In the genomic region with DNA sequence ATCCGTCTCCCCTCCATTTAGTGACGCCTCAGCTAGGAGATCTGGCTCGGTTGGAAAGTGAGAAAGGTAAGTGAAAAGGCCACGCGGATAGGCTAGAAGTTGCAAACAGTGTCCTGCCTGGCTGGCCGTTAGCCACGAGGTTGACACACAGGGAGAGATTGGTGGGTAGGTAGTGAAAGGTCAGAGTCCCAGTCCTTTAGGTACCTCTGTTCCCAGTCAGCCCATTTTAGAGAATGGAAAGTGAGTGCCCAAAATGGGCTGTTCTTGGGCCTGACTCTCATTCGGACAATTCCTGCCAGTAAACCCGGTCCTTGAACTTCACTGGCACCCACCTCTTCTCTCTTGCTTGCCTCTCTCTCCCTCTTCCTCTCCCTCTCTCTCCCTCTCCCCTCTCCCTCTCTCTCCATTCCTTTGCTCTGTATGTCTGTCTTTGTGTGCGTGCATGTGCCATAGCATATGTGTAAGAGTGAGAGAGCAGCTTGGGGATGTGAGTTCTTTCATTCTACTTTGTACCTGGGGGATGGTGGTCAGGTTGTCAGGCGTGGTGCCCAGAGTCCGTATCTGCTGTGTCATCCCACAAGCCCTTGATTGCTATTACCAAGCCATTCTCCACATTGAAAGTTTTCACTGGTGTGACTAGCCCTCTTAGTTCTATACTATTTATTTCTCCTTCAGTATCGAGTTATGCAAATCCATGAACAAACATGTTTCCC, we compare ENCODE assay signal across 8 mouse cellular contexts. TPM values are rescaled to one million over a fixed set of nuclear protein-coding genes. Genes with fewer than 3 reads are reported as not detected.
DNase-seq lines count a peak whose midpoint lies in the region; ATAC-seq and TF ChIP-seq lines count a peak whose summit lies in the region.

A gene (minus strand): TSS at position 4 of the 713 bp plus-strand sequence.

- H3K9ac ChIP-seq in forebrain, embryonic 16.5 days (replicated peaks; ENCODE audit: low read depth, low read length): peak within 1 kb of the TSS; percentile 71
- peak within 1 kb of the TSS; percentile 88 for H3K9ac ChIP-seq in hindbrain, embryonic 14.5 days
- peak within 1 kb of the TSS; percentile 99 for H3K9ac ChIP-seq in liver, embryonic 14.5 days (replicated peaks)
- peak within 1 kb of the TSS; percentile 95 for H3K9ac ChIP-seq in stomach, postnatal 0 days (ENCODE audit: low read length)

- H3K4me2 ChIP-seq in forebrain, embryonic 16.5 days (ENCODE audit: low read length): peak within 1 kb of the TSS; percentile 81
- H3K4me2 ChIP-seq in hindbrain, embryonic 14.5 days (replicated peaks): peak within 1 kb of the TSS; percentile 75
- peak within 1 kb of the TSS; percentile 94 for H3K4me2 ChIP-seq in liver, embryonic 14.5 days (ENCODE audit: low read depth)
- H3K4me2 ChIP-seq in stomach, postnatal 0 days (replicated peaks; ENCODE audit: low read depth): peak within 1 kb of the TSS; percentile 71

- no peaks in the 10 kb centered on the region for H3K27me3 ChIP-seq in forebrain, embryonic 16.5 days (replicated peaks; ENCODE audit: control insufficient read depth, insufficient read depth, low read length)
- no peaks in the 10 kb centered on the region for H3K27me3 ChIP-seq in hindbrain, embryonic 14.5 days (ENCODE audit: control insufficient read depth, insufficient read depth, low read length)
- H3K27me3 ChIP-seq in liver, embryonic 14.5 days (ENCODE audit: control insufficient read depth, insufficient read depth, low read length): no peaks in the 10 kb centered on the region
- no peaks in the 10 kb centered on the region for H3K27me3 ChIP-seq in stomach, postnatal 0 days (ENCODE audit: control insufficient read depth, insufficient read depth, low read length)

- 0 out of 2 replicates have a peak, but pooled peaks have one; percentile 7 for ATAC-seq in forebrain, embryonic 16.5 days
- peak; percentile 53 for ATAC-seq in hindbrain, embryonic 14.5 days (ENCODE audit: low FRiP score)
- peak; percentile 51 for ATAC-seq in liver, embryonic 14.5 days (ENCODE audit: insufficient read depth)
- peak; percentile 3; the same call in 1 of the 2 replicates for ATAC-seq in stomach, postnatal 0 days (ENCODE audit: low FRiP score, low TSS enrichment)

- 24% methylated on average over 13 of the region's 13 CpGs for WGBS in forebrain, embryonic 16.5 days
- WGBS in hindbrain, embryonic 14.5 days: 23% methylated on average over 13 of the region's 13 CpGs
- WGBS in liver, embryonic 14.5 days (ENCODE audit: insufficient replicate concordance): 6% methylated on average over 13 of the region's 13 CpGs
- WGBS in stomach, postnatal 0 days: 16% methylated on average over 13 of the region's 13 CpGs

- DNase-seq in layer of hippocampus, adult 2 months (ENCODE audit: low spot score in 2 of 2): no peak
- DNase-seq in layer of hippocampus, adult 9-10 months (ENCODE audit: low spot score): no peak
- DNase-seq in adrenal gland, adult 2 months: no peak
- DNase-seq in hindbrain, embryonic 14.5 days (ENCODE audit: low spot score): no peak
- DNase-seq in liver, embryonic 14.5 days (ENCODE audit: low read depth in 3 of 3, low spot score in 3 of 3): peak in 1 of 3 experiments; percentile 52
- DNase-seq in stomach, postnatal 0 days (ENCODE audit: low spot score): no peak
- DNase-seq in B cell, adult 2 months: no peak

- H3K27ac ChIP-seq in layer of hippocampus, adult 2 months: peak within 1 kb of the TSS; percentile 94
- peak within 1 kb of the TSS; percentile 55 for H3K27ac ChIP-seq in forebrain, embryonic 16.5 days (ENCODE audit: low read length)
- H3K27ac ChIP-seq in hindbrain, embryonic 14.5 days: peak within 1 kb of the TSS; percentile 75
- H3K27ac ChIP-seq in liver, embryonic 14.5 days: peak within 1 kb of the TSS; percentile 80
- H3K27ac ChIP-seq in stomach, postnatal 0 days (replicated peaks): peak within 1 kb of the TSS; percentile 94

- H3K36me3 ChIP-seq in forebrain, embryonic 16.5 days (ENCODE audit: control insufficient read depth, insufficient read depth): peaks cover 3% of the 10 kb centered on the region; the same call in 1 of the 2 replicates
- H3K36me3 ChIP-seq in hindbrain, embryonic 14.5 days (replicated peaks; ENCODE audit: control insufficient read depth, insufficient read depth): peaks cover 14% of the 10 kb centered on the region
- peaks cover 12% of the 10 kb centered on the region for H3K36me3 ChIP-seq in liver, embryonic 14.5 days (replicated peaks; ENCODE audit: control insufficient read depth, insufficient read depth, low read depth)
- peaks cover 11% of the 10 kb centered on the region for H3K36me3 ChIP-seq in stomach, postnatal 0 days (ENCODE audit: control insufficient read depth, insufficient read depth, low read length)

- no peaks in the 10 kb centered on the region for H3K9me3 ChIP-seq in forebrain, embryonic 16.5 days (ENCODE audit: control insufficient read depth, low read length)
- H3K9me3 ChIP-seq in hindbrain, embryonic 14.5 days (ENCODE audit: control insufficient read depth, low read length): no peaks in the 10 kb centered on the region
- no peaks in the 10 kb centered on the region for H3K9me3 ChIP-seq in liver, embryonic 14.5 days (ENCODE audit: control insufficient read depth, low read length)
- H3K9me3 ChIP-seq in stomach, postnatal 0 days (ENCODE audit: control insufficient read depth, low read length): no peaks in the 10 kb centered on the region

- peaks cover 28% of the 10 kb centered on the region for H3K4me1 ChIP-seq in forebrain, embryonic 16.5 days (replicated peaks; ENCODE audit: control insufficient read depth, insufficient read depth, low read length)
- H3K4me1 ChIP-seq in hindbrain, embryonic 14.5 days (replicated peaks; ENCODE audit: control insufficient read depth, insufficient read depth, low read length): peaks cover 28% of the 10 kb centered on the region
- H3K4me1 ChIP-seq in liver, embryonic 14.5 days (replicated peaks; ENCODE audit: control insufficient read depth in 2 of 2, insufficient read depth in 2 of 2, low read length in 1 of 2): peaks cover 20 to 29% of the 10 kb centered on the region in 2 experiments
- peaks cover 6% of the 10 kb centered on the region for H3K4me1 ChIP-seq in stomach, postnatal 0 days (replicated peaks; ENCODE audit: control insufficient read depth, insufficient read depth)

- TF ChIP-seq EP300 in liver, embryonic 14.5 days (IDR thresholded peaks at IDR 0.05; ENCODE audit: low read depth): no peak
- no peak for TF ChIP-seq EP300 in stomach, postnatal 0 days (optimal IDR thresholded peaks at IDR 0.05)

- H3K4me3 ChIP-seq in layer of hippocampus, adult 2 months: peak within 1 kb of the TSS; percentile 97
- H3K4me3 ChIP-seq in forebrain, embryonic 16.5 days (replicated peaks; ENCODE audit: low read length): peak within 1 kb of the TSS; percentile 62
- H3K4me3 ChIP-seq in hindbrain, embryonic 14.5 days (replicated peaks; ENCODE audit: low read length): peak within 1 kb of the TSS; percentile 83
- peak within 1 kb of the TSS; percentile 97 to 99 for H3K4me3 ChIP-seq in liver, embryonic 14.5 days (ENCODE audit: insufficient read depth in 1 of 2, low read depth in 2 of 2, low read length in 2 of 2)
- H3K4me3 ChIP-seq in stomach, postnatal 0 days (ENCODE audit: low read depth, low read length): peak within 1 kb of the TSS; percentile 95

- TF ChIP-seq CTCF in layer of hippocampus, adult 2 months (conservative IDR thresholded peaks at IDR 0.05): no peak
- no peak for TF ChIP-seq CTCF in liver, embryonic 14.5 days (IDR thresholded peaks at IDR 0.05; ENCODE audit: low read depth)
- no peak for TF ChIP-seq CTCF in stomach, postnatal 0 days (IDR thresholded peaks at IDR 0.05; ENCODE audit: low read depth)

RNA-seq across cellular contexts. Expression of the gene that starts here (rescaled TPM):
- 10 to 100 TPM; 94.1 to 95.3 TPM for total RNA-seq in layer of hippocampus, adult 2 months (2021)
- total RNA-seq in adrenal gland, adult 2 months (2021): 100 to 1,000 TPM in 1 of 2 experiments, 10 to 100 TPM in 1; 90.6 to 125 TPM
- polyA plus RNA-seq in adrenal gland, adult 2 months (2012; rRNA removed): 51.7 and 56.3 TPM in 2 replicates
- polyA plus RNA-seq in forebrain, embryonic 16.5 days (2015; fragmentation: Nextera tagmentation; extraction: Ambion mirVana): 124 and 126 TPM in 2 replicates
- polyA plus RNA-seq in hindbrain, embryonic 14.5 days (2014; fragmentation: Nextera tagmentation; extraction: Ambion mirVana): 88.2 and 94.7 TPM in 2 replicates
- 35.3 and 36.0 TPM in 2 replicates for polyA plus RNA-seq in liver, embryonic 14.5 days (2012; rRNA removed)
- polyA plus RNA-seq in liver, embryonic 14.5 days (2014; fragmentation: Nextera tagmentation; extraction: Ambion mirVana): 45.1 and 54.5 TPM in 2 replicates
- 47.0 and 54.9 TPM in 2 replicates for polyA plus RNA-seq in stomach, postnatal 0 days (2015; fragmentation: Nextera tagmentation; extraction: Ambion mirVana)

Comparison
In these comparisons a context has a peak if more than half of its experiments do, and no peak if none do; other contexts are left out.
1. ATAC-seq: peak in every context shown above with its lines; median percentile 53 in hindbrain, embryonic 14.5 days; 51 in liver, embryonic 14.5 days; 7 in forebrain, embryonic 16.5 days; 3 in stomach, postnatal 0 days.